Mouse (Mus musculus) forebrain, postnatal 0 days (tissue): ENCODE measurements around the gene Aurka. TPM values are rescaled to one million over a fixed set of nuclear protein-coding genes. Genes with fewer than 3 reads are reported as not detected.
A peak's percentile ranks its signal among the peaks of the same experiment; 100 is the strongest.

Experiments
- ATAC-seq: fragments of 200-750 bp; cut with Nextera tagmentation; 2 replicates; pipeline ENCODE4 v1.8.0; 2017; ENCODE audit warnings: mild to moderate bottlenecking, moderate library complexity
- DNase-seq: peaks from one replicate; pipeline ENCODE4 v3.0.0-alpha.2; 2015
- H3K27ac ChIP-seq: fragments of 300-500 bp; sonication (generic); 2 replicates; pipeline ENCODE4 v1.5.1; 2014; ENCODE audit warnings: low read depth, mild to moderate bottlenecking, antibody characterized with exemption, low read length, moderate library complexity, mixed read lengths
- H3K27me3 ChIP-seq: fragments of 300-500 bp; sonication (generic); 2 replicates; pipeline ENCODE4 v1.6.1; 2014; ENCODE audit warnings: mild to moderate bottlenecking, low read length, mixed read lengths; ENCODE audit not compliant: insufficient read depth
- H3K36me3 ChIP-seq: fragments of 300-500 bp; sonication (generic); 2 replicates; pipeline ENCODE4 v1.6.1; 2014; ENCODE audit warnings: mild to moderate bottlenecking, moderate library complexity; ENCODE audit not compliant: insufficient read depth
- H3K4me1 ChIP-seq: fragments of 300-500 bp; sonication (generic); 2 replicates; pipeline ENCODE4 v1.6.1; 2014; ENCODE audit warnings: antibody characterized with exemption; ENCODE audit not compliant: insufficient read depth
- H3K4me2 ChIP-seq: fragments of 300-500 bp; sonication (generic); 2 replicates; pipeline ENCODE4 v1.6.1; 2014; ENCODE audit warnings: low read depth, mild to moderate bottlenecking, moderate library complexity
- H3K4me3 ChIP-seq: fragments of 300-500 bp; sonication (generic); 2 replicates; pipeline ENCODE4 v1.5.1; 2014; ENCODE audit warnings: low read depth, low read length, mixed read lengths
- H3K9ac ChIP-seq: fragments of 300-500 bp; sonication (generic); 2 replicates; pipeline ENCODE4 v1.6.1; 2014; ENCODE audit warnings: mild to moderate bottlenecking
- H3K9me3 ChIP-seq: fragments of 300-500 bp; sonication (generic); 2 replicates; pipeline ENCODE4 v1.6.1; 2016; ENCODE audit warnings: low read length
- CTCF ChIP-seq: sonication (generic); IDR thresholded peaks from 2 replicates; pipeline ENCODE4 v1.5.1; 2016; ENCODE audit warnings: antibody characterized with exemption, control low read depth, low read depth
- WGBS: fragments of 180-500 bp; shearing (Covaris S2); extraction: QIAGEN DNeasy Blood & Tissue Kit; methylation state at CpG from one replicate; pipeline ENCODE4 v1.1.7; 2014; 5-methylcytosine and 5-hydroxymethylcytosine counted together
- polyA plus RNA-seq: library from polyadenylated mRNA; unstranded; fragments of >200 nt; fragmentation: Nextera tagmentation; extraction: Ambion mirVana; gene quantifications from 2 replicates; pipeline ENCODE4 v1.2.1, GENCODE M21; 2015
- total RNA-seq: library from RNA; depleted of rRNA; stranded (reverse); fragments of >200 nt; gene quantifications from 2 replicates; pipeline ENCODE4 v1.2.3, GENCODE M21; 2014

Gene Aurka
- total and polyA plus RNA-seq, 2 experiments from 2014 or later = 9.2 to 10.4 TPM

DNA sequence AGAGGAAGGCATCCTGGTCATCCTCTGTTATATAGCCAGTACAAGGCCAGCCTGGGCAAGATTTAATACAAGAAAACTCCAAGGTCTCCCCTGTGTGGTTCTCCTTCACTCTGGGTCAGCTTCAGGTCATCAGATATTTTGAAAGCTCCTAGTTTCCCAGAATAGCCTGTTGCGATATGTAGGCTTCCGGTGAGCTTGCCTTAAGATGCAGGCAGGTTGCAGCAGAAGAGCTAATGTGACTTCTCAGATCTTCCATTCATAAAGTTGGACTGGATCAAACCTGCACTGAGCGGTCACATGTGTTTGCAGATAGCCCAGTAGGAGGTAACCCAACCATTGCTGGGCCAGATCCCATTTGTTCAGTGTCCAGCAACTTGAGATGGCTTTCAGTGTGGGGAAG, 14.4 kb upstream of the Aurka start:
- H3K36me3 ChIP-seq = peaks cover 29% of the 10 kb centered on the region
- H3K4me1 ChIP-seq = no peaks in the 10 kb centered on the region
- WGBS = 93% methylated on average over 3 of the region's 3 CpGs
- ATAC-seq = no peak
- no peak for DNase-seq
- no peak overlapping the region for H3K9ac ChIP-seq
- no peaks in the 10 kb centered on the region for H3K27me3 ChIP-seq
- no peak overlapping the region for H3K4me3 ChIP-seq
- H3K9me3 ChIP-seq = no peaks in the 10 kb centered on the region
- TF ChIP-seq CTCF = no peak
- no peak overlapping the region for H3K27ac ChIP-seq
- no peak overlapping the region for H3K4me2 ChIP-seq

DNA sequence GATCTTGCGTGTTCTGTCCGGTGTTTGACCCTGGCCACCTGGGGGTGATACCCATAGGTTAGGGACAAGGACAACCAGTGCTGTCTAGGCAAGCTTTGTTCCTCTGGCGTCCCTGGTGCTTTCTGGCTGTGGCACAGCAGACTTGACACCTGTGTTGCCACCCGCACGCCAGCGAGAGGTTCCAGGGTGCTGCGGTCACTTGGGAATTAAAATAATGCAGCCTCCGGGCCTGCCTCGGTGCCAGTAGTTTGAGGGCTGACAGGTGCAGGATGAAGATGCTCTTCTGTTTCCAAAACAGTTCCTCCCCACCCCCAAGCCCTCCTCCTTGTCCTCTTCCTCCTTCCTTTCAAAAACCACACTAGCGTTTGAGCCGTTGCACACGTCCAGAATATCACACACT, 11.6 kb upstream of the Aurka start:
- H3K4me1 ChIP-seq = no peaks in the 10 kb centered on the region
- H3K27ac ChIP-seq = no peak overlapping the region
- no peak for DNase-seq
- no peak overlapping the region for H3K9ac ChIP-seq
- WGBS = 86% methylated on average over 12 of the region's 12 CpGs
- H3K4me2 ChIP-seq = no peak overlapping the region
- H3K27me3 ChIP-seq = no peaks in the 10 kb centered on the region
- H3K9me3 ChIP-seq = no peaks in the 10 kb centered on the region
- no peak overlapping the region for H3K4me3 ChIP-seq
- peaks cover 57% of the 10 kb centered on the region for H3K36me3 ChIP-seq
- TF ChIP-seq CTCF = no peak
- no peak for ATAC-seq

GRCm38 (mm10) chr2:172381341-172381740, 11.0 kb upstream of the Aurka start:
- H3K4me2 ChIP-seq = no peak overlapping the region
- H3K4me1 ChIP-seq = no peaks in the 10 kb centered on the region
- 92% methylated on average over 11 of the region's 11 CpGs for WGBS
- no peaks in the 10 kb centered on the region for H3K9me3 ChIP-seq
- no peak for ATAC-seq
- no peaks in the 10 kb centered on the region for H3K27me3 ChIP-seq
- peaks cover 61% of the 10 kb centered on the region for H3K36me3 ChIP-seq
- no peak for TF ChIP-seq CTCF
- no peak overlapping the region for H3K9ac ChIP-seq
- no peak overlapping the region for H3K4me3 ChIP-seq
- DNase-seq = no peak
- no peak overlapping the region for H3K27ac ChIP-seq

DNA sequence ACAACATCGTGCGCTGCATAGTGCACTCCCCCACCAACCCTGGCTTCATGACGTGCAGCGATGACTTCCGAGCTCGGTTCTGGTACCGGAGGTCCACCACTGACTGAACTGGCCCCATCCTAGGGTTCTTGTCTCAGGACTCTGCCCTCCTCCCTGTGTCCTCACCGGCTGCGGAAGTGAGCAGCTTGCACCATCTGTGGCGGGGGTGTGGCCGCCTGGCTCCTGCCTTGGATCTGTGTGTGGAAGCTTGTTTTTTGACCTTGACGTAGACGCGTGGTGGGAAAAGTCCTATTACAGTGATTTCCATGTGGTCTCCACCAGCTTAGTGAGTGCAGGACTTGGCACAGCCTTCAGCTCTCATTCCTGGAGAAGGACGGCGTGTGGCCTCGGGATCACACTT, 10.2 kb upstream of the Aurka start:
- peaks cover 70% of the 10 kb centered on the region for H3K36me3 ChIP-seq
- WGBS = 95% methylated on average over 17 of the region's 17 CpGs
- H3K4me1 ChIP-seq = no peaks in the 10 kb centered on the region
- H3K4me2 ChIP-seq = no peak overlapping the region
- ATAC-seq = no peak
- no peak overlapping the region for H3K4me3 ChIP-seq
- no peak overlapping the region for H3K9ac ChIP-seq
- no peak overlapping the region for H3K27ac ChIP-seq
- TF ChIP-seq CTCF = no peak
- DNase-seq = no peak
- H3K9me3 ChIP-seq = no peaks in the 10 kb centered on the region
- no peaks in the 10 kb centered on the region for H3K27me3 ChIP-seq

DNA sequence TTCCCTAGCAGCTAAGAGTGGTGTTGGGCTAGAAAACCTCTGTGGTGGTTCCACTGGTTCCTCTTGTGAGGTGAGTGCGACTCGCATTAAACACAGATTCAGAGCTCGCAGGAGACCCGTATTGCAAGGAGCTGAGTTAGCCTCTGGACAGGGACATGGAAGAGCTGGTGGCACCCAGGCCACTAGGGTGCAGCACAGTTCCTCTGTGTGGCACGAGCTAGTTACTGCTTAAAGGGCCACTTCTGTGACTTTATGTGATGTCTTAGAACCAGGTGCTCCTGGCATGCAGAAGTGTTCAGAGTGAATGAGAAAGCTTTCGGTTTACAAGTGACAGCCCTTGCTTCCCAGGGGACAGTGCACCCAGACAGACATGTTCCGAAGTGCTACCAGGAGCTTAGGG, 8.0 kb upstream of the Aurka start:
- DNase-seq = no peak
- no peak for ATAC-seq

DNA sequence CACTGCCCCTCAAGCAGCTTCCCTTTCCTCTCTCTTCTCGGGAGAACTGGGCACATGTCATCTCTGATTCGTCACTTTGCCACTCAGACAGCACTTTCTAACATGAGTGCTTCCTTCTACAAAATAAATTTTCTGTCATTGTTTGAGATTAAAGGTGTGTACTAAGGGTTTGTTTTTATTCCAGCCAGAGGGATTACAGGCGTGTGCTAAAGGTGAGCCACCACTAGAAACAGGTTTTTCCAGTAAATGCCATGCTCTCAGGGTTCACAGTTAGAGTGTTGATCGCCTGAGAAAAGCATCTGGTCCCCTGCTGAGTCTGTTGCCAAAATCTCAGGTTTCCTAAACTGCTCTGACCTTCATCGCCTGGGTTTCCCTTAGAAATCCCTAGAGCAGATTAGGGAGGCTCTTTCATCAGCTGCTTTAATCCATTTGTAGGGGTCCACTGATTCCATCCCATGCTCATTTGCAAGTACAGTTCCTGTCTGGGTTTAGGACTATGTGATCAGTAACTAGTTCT, 6.7 kb upstream of the Aurka start:
- no peak for ATAC-seq

More for the DNA sequence above, 8.0 kb upstream of the Aurka start:
- no peak overlapping the region for H3K4me3 ChIP-seq
- H3K4me1 ChIP-seq = no peaks in the 10 kb centered on the region
- H3K9ac ChIP-seq = no peak overlapping the region
- no peak overlapping the region for H3K4me2 ChIP-seq
- H3K27ac ChIP-seq = no peak overlapping the region
- H3K36me3 ChIP-seq = peaks cover 87% of the 10 kb centered on the region
- H3K9me3 ChIP-seq = no peaks in the 10 kb centered on the region
- 73% methylated on average over 7 of the region's 7 CpGs for WGBS
- peak; percentile 64 for TF ChIP-seq CTCF
- no peaks in the 10 kb centered on the region for H3K27me3 ChIP-seq

DNA sequence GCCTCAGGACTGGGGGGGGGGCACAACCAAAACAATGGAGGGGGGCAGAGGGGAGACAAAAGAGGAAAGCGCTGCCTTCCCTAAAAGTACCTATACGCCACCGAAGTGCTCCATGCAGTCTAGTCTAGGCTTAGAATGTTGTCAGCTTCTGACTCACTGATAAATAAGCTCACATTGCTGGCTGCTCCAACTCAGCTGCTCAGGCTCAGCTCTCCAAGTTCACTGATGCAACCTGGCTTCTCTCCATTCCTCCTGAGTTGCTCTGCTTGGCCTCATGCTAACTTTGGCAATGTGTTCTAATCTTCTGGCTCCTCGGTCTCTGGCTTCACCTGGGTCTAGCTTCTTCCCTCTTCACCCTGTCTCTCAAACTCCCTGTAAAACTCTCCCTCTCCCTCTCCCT, 6.2 kb upstream of the Aurka start:
- no peak overlapping the region for H3K9ac ChIP-seq
- no peak overlapping the region for H3K4me3 ChIP-seq
- H3K9me3 ChIP-seq = no peaks in the 10 kb centered on the region
- H3K27ac ChIP-seq = no peak overlapping the region
- peaks cover 81% of the 10 kb centered on the region for H3K36me3 ChIP-seq
- H3K4me2 ChIP-seq = no peak overlapping the region
- no peak for TF ChIP-seq CTCF
- peaks cover 7% of the 10 kb centered on the region; the same call in 1 of the 2 replicates for H3K4me1 ChIP-seq
- 91% methylated on average over 4 of the region's 4 CpGs for WGBS
- DNase-seq (no peak), ATAC-seq (no peak)
- no peaks in the 10 kb centered on the region for H3K27me3 ChIP-seq

More for the DNA sequence above, 6.7 kb upstream of the Aurka start:
- WGBS = 74% methylated on average over 5 of the region's 5 CpGs
- Histone ChIP-seq H3K9ac (no peak overlapping the region), H3K36me3 (peaks cover 86% of the 10 kb centered on the region), H3K27ac (no peak overlapping the region), H3K27me3 (no peaks in the 10 kb centered on the region), H3K4me1 (0 out of 2 replicates have a peak, but pooled peaks cover 2% of the 10 kb centered on the region), H3K4me3 (no peak overlapping the region), H3K4me2 (no peak overlapping the region), H3K9me3 (no peaks in the 10 kb centered on the region)
- no peak for DNase-seq
- TF ChIP-seq CTCF = no peak
